Mouse (Mus musculus) adrenal gland, postnatal 36 days (tissue): ENCODE measurements at regions not wholly inside any gene's neighbourhood (a gene's known extent, or its start where the extent isn't known, plus 50 kb on each side); places are given as distances from the start of the nearest gene placed in this dataset.
A peak's percentile ranks its signal among the peaks of the same experiment; 100 is the strongest.

ENCODE experiments used
- DNase-seq, 2 experiments: peaks; one replicate each; pipeline ENCODE4 v3.0.0; 2021; ENCODE audit warnings: mixed read lengths in 1 of 2

DNA sequence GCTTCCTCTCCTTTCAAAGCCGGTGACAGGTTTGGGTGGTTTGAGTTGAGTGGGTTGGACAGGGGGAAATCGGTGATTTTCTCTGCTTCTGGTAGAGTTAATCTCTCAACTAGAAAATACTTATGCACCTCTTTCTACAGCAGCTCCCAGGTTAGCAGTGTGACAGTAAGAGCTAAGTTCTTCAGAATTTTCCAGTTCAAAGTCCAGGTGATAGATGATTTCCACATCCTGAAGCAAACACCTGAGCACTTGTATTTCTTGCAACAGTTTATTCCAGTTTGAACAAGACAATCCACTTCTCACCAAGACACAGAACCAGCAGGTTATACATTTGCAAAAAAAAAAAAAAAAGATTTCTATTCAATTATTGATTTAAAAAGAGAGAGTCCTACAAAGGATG lies 104.0 kb upstream of the Nr2f2 start:
- DNase-seq = no peak

DNA sequence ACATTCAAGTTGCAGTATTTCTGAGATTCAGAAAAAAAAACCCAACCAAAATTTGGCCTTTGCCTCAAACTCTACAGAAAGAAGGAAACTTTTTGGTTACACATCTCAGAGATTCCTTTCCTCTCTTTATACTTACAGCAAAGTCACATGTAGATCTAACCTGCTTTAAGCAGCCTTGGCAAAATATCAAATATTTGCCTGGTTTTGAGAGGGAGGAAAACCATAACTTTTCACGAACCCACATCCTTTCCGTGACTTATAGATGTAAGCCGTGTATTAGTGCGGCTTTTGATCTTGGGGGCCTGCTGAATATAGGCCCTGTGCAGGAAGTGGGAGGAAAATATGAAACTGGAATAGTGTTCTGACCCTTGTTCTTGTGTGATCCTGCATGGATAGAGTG lies 95.6 kb upstream of the Nr2f2 start:
- DNase-seq = no peak

DNA sequence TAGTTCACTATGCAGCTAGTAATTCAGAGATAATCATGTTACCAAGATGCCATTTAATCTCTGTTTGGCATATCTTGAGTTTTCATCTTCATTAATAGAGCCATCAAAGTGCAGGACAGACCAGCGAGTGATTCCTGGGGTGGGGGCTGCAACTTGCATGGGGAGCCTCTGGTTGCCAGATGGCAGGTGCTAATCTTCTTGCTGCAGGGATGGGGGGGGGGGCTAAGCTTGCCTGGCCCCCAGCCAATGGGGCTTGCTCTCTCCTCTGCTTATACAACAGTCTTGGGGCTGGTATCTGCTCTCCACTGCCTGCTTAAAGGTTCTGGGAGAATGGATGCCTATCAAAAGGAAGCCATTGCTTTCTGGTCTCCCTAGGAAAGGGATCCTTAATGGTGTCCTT lies 88.0 kb upstream of the Nr2f2 start:
- no peak for DNase-seq

- no peak for DNase-seq
Measured at GRCm38 (mm10) chr7:70452816-70453215, 86.3 kb upstream of the Nr2f2 start.

DNA sequence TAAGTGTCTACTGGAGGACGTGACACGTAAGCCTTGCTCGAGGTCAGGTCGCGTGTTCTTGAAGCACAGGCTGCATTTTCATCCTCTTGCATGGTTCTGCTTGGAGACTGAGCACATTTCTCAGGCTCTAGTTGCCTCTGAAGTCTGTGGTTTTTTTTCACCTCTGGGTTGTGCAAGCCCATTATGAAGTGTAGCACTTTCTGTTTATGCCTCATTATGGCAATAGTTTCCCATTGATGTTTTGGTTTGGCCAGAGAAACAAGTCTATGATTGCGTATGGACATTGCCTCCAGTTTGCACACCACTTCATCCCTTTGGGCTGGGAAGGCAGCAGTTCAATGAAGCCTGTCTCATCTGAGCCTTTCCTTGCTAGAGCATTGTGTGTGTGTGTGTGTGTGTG lies 72.4 kb upstream of the Nr2f2 start:
- DNase-seq = no peak

DNA sequence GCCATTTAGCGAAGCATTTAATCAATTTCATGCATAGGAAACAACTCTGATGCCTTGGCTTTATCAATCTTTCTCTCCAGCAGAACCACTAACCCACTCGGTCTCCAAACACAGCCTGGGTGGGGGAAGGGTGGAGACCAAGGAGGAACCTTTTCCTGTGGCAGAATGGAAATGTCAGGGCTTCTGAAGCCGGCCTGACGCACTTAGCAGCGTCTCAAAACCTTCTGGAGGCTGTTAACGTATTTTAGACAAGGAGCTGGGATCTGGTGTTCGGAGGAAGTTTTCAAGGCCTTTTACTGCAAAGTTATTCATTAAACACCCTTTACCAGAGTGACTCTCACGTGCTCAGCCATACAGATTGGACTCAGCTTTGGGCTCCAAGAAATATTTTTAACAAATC lies 67.3 kb upstream of the Nr2f2 start:
- DNase-seq = peak; percentile 4 to 41

DNA sequence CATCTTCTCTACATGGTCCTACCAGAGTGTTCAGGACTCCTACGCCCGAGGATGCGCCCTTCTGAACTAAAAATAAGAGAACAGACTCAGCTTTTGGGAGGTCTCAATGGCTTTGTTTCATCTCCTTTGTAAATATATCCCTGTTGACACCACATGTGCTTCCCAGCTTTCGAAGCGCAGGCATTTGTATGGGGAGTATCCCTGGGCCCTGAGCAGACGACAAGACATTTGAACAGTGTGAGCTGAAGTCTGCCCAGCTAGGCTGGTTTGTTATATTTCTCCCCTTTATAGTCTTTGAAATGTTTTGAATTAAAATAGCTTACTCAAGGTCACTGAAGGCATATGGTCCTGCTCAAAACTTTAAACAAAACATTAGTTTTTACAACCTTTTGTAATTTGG lies 66.8 kb upstream of the Nr2f2 start:
- no peak for DNase-seq

GRCm38 (mm10) chr7:70431712-70432111 lies 65.2 kb upstream of the Nr2f2 start:
- no peak for DNase-seq

GRCm38 (mm10) chr7:70429326-70429725 lies 62.8 kb upstream of the Nr2f2 start:
- no peak for DNase-seq

DNA sequence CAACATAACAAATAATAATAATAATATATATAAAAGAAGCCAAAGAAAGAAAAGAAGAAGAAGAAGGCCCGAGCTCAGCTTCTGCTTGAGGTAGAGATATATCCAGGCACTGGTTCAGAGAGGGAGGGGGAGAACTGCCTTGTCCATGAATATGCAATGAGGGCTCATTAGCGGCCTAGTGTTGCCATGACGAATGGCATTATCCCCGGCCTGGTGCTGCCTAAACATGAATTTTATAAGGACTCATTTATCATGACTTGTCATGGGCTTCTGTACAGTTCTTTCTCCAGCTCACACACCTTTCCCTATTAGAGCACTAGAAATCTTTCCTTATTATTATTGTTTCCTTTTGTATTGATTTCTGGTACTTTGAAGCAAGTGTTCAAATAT lies 57.7 kb upstream of the Nr2f2 start:
- no peak for DNase-seq

DNA sequence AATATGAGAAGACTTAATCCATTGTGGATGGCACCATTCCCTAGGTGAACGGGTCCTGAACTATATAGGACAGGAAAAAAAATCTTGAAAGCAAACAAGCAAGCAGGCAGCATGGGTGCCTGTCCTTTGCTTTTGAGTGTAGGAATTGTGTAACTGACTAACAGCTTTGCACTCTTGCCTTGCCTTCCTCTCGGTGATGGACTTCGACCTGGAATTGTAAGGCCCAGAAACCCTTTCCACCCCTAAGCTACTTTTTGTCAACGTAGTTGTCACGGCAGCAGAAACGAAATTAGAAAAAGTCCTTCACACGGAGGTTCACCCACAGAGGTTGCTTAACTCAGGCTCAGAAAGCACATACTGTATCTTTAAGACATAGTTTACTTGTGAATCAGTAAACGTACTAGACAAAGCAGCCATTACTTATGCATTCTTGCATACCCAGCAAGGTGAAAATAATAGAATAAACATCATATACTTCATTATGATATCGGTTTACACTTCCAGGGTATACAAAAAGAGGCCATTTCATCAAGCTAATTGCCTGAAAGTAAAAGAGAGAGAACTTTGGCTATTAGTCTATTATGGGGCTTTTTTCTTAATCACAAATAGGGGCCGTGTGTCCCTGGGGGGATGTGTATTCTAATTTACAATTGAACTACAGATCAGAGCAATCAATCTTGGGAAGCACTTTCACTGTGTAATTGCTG lies 57.1 kb upstream of the Nr2f2 start:
- no peak for DNase-seq

DNA sequence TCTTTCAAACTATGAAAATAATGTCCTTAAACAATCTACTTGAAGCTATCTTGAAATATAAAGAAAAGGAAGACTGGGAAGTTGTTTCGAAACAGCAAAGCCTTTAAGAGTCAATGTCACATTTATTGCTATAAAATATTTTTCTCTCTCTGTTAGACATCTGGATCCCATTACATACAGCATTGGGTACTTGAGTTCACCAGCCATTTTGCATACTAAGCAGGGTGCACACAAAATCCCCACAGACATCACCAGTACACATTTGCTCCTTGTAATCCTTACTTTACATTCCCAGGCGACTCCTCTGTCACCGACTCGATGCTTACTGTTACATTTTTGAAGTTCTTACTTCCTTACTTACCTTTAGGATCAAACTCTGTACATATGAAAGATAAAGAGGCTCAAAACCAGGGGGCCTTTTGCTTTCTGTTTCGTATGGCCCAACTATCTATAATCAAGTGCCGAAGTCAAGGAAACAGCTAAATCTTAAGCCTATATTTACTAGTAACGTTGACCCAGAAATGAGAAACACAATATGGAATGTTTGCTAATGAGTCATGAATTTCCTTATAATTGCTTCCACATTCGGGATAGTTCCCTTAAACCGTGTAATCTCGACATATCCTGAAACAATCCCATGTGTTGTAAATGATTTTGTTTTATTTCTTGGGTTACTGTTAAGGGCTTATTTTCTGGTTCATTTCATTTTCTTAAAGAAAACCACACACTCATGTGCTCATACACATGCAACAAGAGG lies 49.8 kb upstream of the Nr2f2 start:
- no peak for DNase-seq
